In genomic region chr2:26997993-26998392, GRCm38 (mm10) we compare ENCODE assay signal across 23 mouse cellular contexts. TPM values are rescaled to one million over a fixed set of nuclear protein-coding genes. Genes with fewer than 3 reads are reported as not detected.
"Had no signal": no experiment of that assay in that cellular context is flagged by ENCODE, and none has a peak within 500 bp of the region (broad histone marks: within the 10 kb centered on the region; RNA-seq: fewer than 3 reads in every experiment).

No protein-coding gene starts in this region.

- H3K4me2 ChIP-seq: lung, embryonic 15.5 days; midbrain, embryonic 12.5 days; neural tube, embryonic 13.5 days; neural tube, embryonic 15.5 days had no signal

- DNase-seq: lung, adult 2 months; lung, postnatal 14 days; lung, postnatal 36 days; midbrain, embryonic 14.5 days; retina, postnatal 1 day; right cerebral cortex, adult 18-20 months; right cerebral cortex, postnatal 25 days; right cerebral cortex, postnatal 4 days; spleen, adult 18-20 months; thymus, adult 18-20 months; thymus, postnatal 14 days; thymus, postnatal 36 days had no signal

- H3K27ac ChIP-seq: lung, embryonic 15.5 days; macrophage; midbrain, embryonic 10.5 days; midbrain, embryonic 12.5 days; neural tube, embryonic 13.5 days; neural tube, embryonic 15.5 days had no signal

- ATAC-seq: lung, postnatal 0 days; midbrain, embryonic 16.5 days had no signal

- H3K4me3 ChIP-seq: lung, embryonic 15.5 days; midbrain, embryonic 10.5 days; midbrain, embryonic 12.5 days; myocyte; neural tube, embryonic 13.5 days; neural tube, embryonic 15.5 days had no signal

- H3K4me1 ChIP-seq: lung, embryonic 15.5 days; midbrain, embryonic 10.5 days; midbrain, embryonic 12.5 days; neural tube, embryonic 13.5 days; neural tube, embryonic 15.5 days had no signal

- H3K36me3 ChIP-seq: lung, embryonic 15.5 days; midbrain, embryonic 10.5 days; midbrain, embryonic 12.5 days; neural tube, embryonic 13.5 days; neural tube, embryonic 15.5 days had no signal

- H3K27me3 ChIP-seq: lung, embryonic 15.5 days; midbrain, embryonic 12.5 days; neural tube, embryonic 13.5 days; neural tube, embryonic 15.5 days had no signal

- H3K9ac ChIP-seq: lung, embryonic 15.5 days; midbrain, embryonic 12.5 days; neural tube, embryonic 13.5 days; neural tube, embryonic 15.5 days had no signal

- H3K9me3 ChIP-seq: lung, embryonic 15.5 days; midbrain, embryonic 10.5 days; midbrain, embryonic 12.5 days; neural tube, embryonic 13.5 days; neural tube, embryonic 15.5 days had no signal

RNA-seq across cellular contexts. Expression of gene Adamts13, which starts 24.8 kb away (rescaled TPM):
- total RNA-seq: megakaryocyte-erythroid progenitor cell, adult 5-6 weeks had no signal
- polyA plus RNA-seq: lung, embryonic 15.5 days; macrophage; midbrain, embryonic 10.5 days; midbrain, embryonic 12.5 days; midbrain, embryonic 14.5 days; midbrain, embryonic 16.5 days; myocyte; neural tube, embryonic 11.5 days; neural tube, embryonic 13.5 days; neural tube, embryonic 15.5 days had no signal
